Mouse (Mus musculus): ENCODE measurements around the gene Tgfbi. TPM values are rescaled to one million over a fixed set of nuclear protein-coding genes. Genes with fewer than 3 reads are reported as not detected.

Tgfbi gene
- polyA plus RNA-seq, 1 experiment from 2014 or later: 42.9 TPM

- Histone ChIP-seq H3K27ac (no peak overlapping the region), H3K36me3 (no peaks in the 10 kb centered on the region), H3K4me3 (no peak overlapping the region), H3K4me1 (replicated peaks) (peaks cover 35% of the 10 kb centered on the region), H3K27me3 (ENCODE audit: insufficient read depth, poor library complexity, severe bottlenecking) (peaks cover 4% of the 10 kb centered on the region; the same call in 1 of the 2 replicates), H3K9me3 (no peaks in the 10 kb centered on the region)
- no peak for DNase-seq (ENCODE audit: low spot score)
- WGBS: 89% methylated on average over 17 of the region's 17 CpGs
Measured at GRCm38 (mm10) chr13:56682326-56682725, 73.0 kb downstream of the Tgfbi start.

GRCm38 (mm10) chr13:56683306-56683705 is 74.0 kb downstream of the Tgfbi start:
- Histone ChIP-seq H3K27ac (peak overlapping the region; percentile 16; the same call in 1 of the 2 replicates), H3K4me3 (no peak overlapping the region), H3K36me3 (no peaks in the 10 kb centered on the region), H3K27me3 (ENCODE audit: insufficient read depth, poor library complexity, severe bottlenecking) (peaks cover 4% of the 10 kb centered on the region; the same call in 1 of the 2 replicates), H3K9me3 (no peaks in the 10 kb centered on the region), H3K4me1 (replicated peaks) (peaks cover 29% of the 10 kb centered on the region)
- WGBS: 90% methylated on average over 7 of the region's 7 CpGs
- DNase-seq (ENCODE audit: low spot score): no peak

Other genes starting within 250 kb of the Tgfbi start
- gene Gm3045, start 182.9 kb upstream of the Tgfbi start, polyA plus RNA-seq (2016; fragmentation: Nextera tagmentation; extraction: Ambion mirVana): not detected in 2 replicates
- 0.12 TPM in 1 of 2 replicates, not detected in the other for gene Slc25a48, start 171.2 kb upstream of the Tgfbi start, polyA plus RNA-seq (2016; fragmentation: Nextera tagmentation; extraction: Ambion mirVana)
- gene Il9, start 127.3 kb upstream of the Tgfbi start, polyA plus RNA-seq (2016; fragmentation: Nextera tagmentation; extraction: Ambion mirVana): not detected in 2 replicates
- 1.4 and 3.2 TPM in 2 replicates for gene Fbxl21, start 87.1 kb upstream of the Tgfbi start, polyA plus RNA-seq (2016; fragmentation: Nextera tagmentation; extraction: Ambion mirVana)
- not detected in 2 replicates for gene Lect2, start 61.0 kb upstream of the Tgfbi start, polyA plus RNA-seq (2016; fragmentation: Nextera tagmentation; extraction: Ambion mirVana)
- 31.4 and 34.4 TPM in 2 replicates for gene Smad5, start 93.5 kb downstream of the Tgfbi start, polyA plus RNA-seq (2016; fragmentation: Nextera tagmentation; extraction: Ambion mirVana)
- gene Gm45623, start 144.3 kb downstream of the Tgfbi start, polyA plus RNA-seq (2016; fragmentation: Nextera tagmentation; extraction: Ambion mirVana): 0.21 TPM in 1 of 2 replicates, not detected in the other

Data from hindbrain, embryonic 10.5 days (tissue).